Mouse (Mus musculus): Measurements from ENCODE around the gene Elf1. TPM values are rescaled to one million over a fixed set of nuclear protein-coding genes. Genes with fewer than 3 reads are reported as not detected.

The Elf1 gene
- polyA plus RNA-seq, 1 experiment from 2014 or later, result 1.9 TPM

DNA sequence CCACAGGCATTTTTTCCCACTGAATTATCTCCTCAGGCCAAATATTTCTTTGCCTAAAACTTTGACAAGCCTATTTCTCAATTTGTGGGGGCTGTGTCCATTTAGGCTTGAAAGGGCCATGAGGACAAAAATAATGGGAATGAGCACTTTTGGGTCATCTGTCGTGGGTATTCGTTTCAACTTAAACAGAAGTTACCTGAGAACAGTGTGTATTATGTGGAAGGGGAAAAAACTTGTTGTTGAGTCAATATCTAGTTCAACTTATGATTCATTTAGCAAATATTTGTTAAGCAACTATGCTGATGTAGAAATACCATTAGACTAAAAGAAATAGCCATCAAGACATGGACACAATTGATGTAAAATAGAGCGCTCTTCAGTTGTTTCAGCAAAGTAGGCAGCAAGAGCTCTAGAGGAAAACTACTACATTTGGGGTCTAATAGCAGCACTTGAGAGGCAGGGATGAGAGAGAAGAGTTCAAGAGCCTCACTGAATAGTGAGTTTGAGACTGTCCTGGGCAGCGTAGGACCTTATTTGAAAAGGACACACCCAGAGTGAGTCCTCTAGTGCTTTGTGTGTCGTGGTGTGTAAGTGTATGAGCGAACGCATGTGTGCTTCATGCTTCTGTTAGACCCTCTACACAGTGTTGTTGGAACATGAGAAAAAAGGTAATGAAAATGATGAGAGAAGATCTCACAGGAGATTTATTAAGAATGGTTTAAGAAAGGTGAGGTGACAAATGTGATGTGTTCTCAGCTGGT is 23.4 kb downstream of the Elf1 start:
- 96% methylated on average over 7 of the region's 7 CpGs for WGBS
- no peak for DNase-seq (ENCODE audit: low spot score)
- no peak for ATAC-seq
- Histone ChIP-seq H3K4me1 (ENCODE audit: control insufficient read depth, insufficient read depth, low read length) (no peaks in the 10 kb centered on the region), H3K36me3 (ENCODE audit: control insufficient read depth, insufficient read depth, low read length) (no peaks in the 10 kb centered on the region), H3K4me2 (ENCODE audit: low read length) (no peak overlapping the region), H3K27me3 (replicated peaks; ENCODE audit: control insufficient read depth, insufficient read depth, low read length) (no peaks in the 10 kb centered on the region), H3K9ac (ENCODE audit: low read length) (no peak overlapping the region), H3K27ac (ENCODE audit: low read depth, low read length) (no peak overlapping the region), H3K4me3 (ENCODE audit: low read depth, low read length) (no peak overlapping the region), H3K9me3 (replicated peaks; ENCODE audit: control insufficient read depth, low read length) (no peaks in the 10 kb centered on the region)

GRCm38 (mm10) chr14:79506207-79506606 is 25.2 kb downstream of the Elf1 start:
- H3K4me1 ChIP-seq (ENCODE audit: control insufficient read depth, insufficient read depth, low read length), result no peaks in the 10 kb centered on the region
- H3K27ac ChIP-seq (ENCODE audit: low read depth, low read length), result no peak overlapping the region
- 84% methylated on average over 9 of the region's 9 CpGs for WGBS
- no peaks in the 10 kb centered on the region for H3K27me3 ChIP-seq (replicated peaks; ENCODE audit: control insufficient read depth, insufficient read depth, low read length)
- no peak overlapping the region for H3K4me2 ChIP-seq (ENCODE audit: low read length)
- no peak overlapping the region for H3K4me3 ChIP-seq (ENCODE audit: low read depth, low read length)
- no peaks in the 10 kb centered on the region for H3K36me3 ChIP-seq (ENCODE audit: control insufficient read depth, insufficient read depth, low read length)
- ATAC-seq (no peak), DNase-seq (ENCODE audit: low spot score) (no peak)
- H3K9ac ChIP-seq (ENCODE audit: low read length), result no peak overlapping the region
- no peaks in the 10 kb centered on the region for H3K9me3 ChIP-seq (replicated peaks; ENCODE audit: control insufficient read depth, low read length)

DNA sequence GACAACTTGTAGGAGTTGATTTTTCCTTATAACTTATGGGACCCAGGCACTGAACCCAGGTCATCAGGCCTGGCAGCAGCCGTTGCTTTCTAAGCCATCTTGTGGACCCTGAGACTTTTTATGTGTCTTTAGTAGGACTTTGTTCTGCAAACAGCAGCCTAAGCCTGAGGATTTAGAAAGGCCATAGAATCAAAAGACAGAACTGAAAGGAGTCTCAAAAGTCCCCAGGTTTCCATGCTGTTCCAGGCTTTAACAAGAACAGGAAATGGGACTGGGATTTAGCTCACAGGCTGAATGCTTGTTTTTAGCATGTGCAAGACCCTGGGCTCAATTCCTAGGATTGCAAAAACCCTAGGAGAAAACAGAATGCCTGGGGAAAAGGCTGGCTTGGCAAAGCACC is 26.9 kb downstream of the Elf1 start:
- 46% methylated on average over 1 of the region's 1 CpGs for WGBS
- DNase-seq (ENCODE audit: low spot score), result no peak

DNA sequence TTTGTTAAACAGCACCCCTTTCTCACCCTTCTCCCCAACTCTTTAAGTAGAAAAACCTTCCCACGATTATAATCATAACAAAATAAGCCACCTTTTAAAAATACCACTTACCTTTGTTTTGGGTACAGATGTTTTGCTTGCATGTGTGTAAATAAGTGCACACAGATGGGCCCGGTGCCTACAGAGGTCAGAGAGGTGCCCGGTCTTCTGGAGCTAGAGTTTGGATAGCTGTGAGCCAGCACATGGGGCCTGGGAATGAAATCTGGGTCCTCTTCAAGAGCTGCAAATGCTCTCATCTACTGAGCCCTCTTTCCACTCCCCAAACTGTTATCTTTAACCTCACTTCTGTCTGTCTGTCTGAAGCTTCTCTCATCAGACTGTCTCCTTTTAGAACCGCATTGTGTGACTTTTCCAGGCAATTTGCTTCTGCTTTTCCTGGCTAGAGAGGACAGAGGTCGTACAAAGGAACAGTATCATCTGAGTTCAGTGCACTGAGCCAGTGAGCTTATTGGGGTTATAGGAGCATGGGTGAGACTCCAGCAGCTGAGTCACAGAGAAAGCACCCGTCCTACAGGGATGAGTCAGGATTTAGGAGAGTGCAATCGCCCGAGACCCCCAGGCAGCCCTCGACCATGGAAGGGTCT is 27.8 kb downstream of the Elf1 start:
- no peaks in the 10 kb centered on the region for H3K9me3 ChIP-seq (replicated peaks; ENCODE audit: control insufficient read depth, low read length)
- no peak for DNase-seq (ENCODE audit: low spot score)
- H3K4me2 ChIP-seq (ENCODE audit: low read length), result no peak overlapping the region
- WGBS, result 86% methylated on average over 9 of the region's 9 CpGs
- no peak for ATAC-seq
- H3K36me3 ChIP-seq (ENCODE audit: control insufficient read depth, insufficient read depth, low read length), result no peaks in the 10 kb centered on the region
- H3K9ac ChIP-seq (ENCODE audit: low read length), result no peak overlapping the region
- H3K4me3 ChIP-seq (ENCODE audit: low read depth, low read length), result no peak overlapping the region
- no peaks in the 10 kb centered on the region for H3K27me3 ChIP-seq (replicated peaks; ENCODE audit: control insufficient read depth, insufficient read depth, low read length)
- H3K4me1 ChIP-seq (ENCODE audit: control insufficient read depth, insufficient read depth, low read length), result no peaks in the 10 kb centered on the region
- H3K27ac ChIP-seq (ENCODE audit: low read depth, low read length), result no peak overlapping the region

More for the DNA sequence above, 26.9 kb downstream of the Elf1 start:
- Histone ChIP-seq H3K4me3 (ENCODE audit: low read depth, low read length) (no peak overlapping the region), H3K27ac (ENCODE audit: low read depth, low read length) (no peak overlapping the region), H3K4me1 (ENCODE audit: control insufficient read depth, insufficient read depth, low read length) (no peaks in the 10 kb centered on the region), H3K36me3 (ENCODE audit: control insufficient read depth, insufficient read depth, low read length) (no peaks in the 10 kb centered on the region), H3K9me3 (replicated peaks; ENCODE audit: control insufficient read depth, low read length) (no peaks in the 10 kb centered on the region), H3K27me3 (replicated peaks; ENCODE audit: control insufficient read depth, insufficient read depth, low read length) (no peaks in the 10 kb centered on the region), H3K9ac (ENCODE audit: low read length) (no peak overlapping the region), H3K4me2 (ENCODE audit: low read length) (no peak overlapping the region)
- ATAC-seq, result no peak

DNA sequence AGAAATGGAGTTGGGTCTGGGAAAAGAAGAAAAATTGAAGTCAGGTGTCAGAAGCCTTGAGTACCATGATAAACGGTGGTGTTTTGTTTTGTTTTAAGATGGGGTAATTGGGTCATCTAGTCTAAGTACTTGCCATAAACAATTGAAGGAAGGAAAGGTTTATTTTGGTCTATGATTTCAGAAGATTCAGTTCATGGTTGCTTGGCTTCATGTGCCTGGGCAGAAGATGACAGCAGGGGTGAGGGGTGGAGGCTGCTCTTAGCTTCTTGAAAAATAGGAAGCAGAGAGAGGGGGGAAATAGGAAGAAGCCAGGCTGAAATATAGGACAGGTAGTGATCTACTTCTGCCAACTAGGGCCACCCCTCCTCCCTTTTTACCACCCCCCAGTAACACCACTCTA is 30.5 kb downstream of the Elf1 start:
- H3K36me3 ChIP-seq (ENCODE audit: control insufficient read depth, insufficient read depth, low read length), result no peaks in the 10 kb centered on the region
- 86% methylated on average over 1 of the region's 1 CpGs for WGBS
- no peak for ATAC-seq
- no peak overlapping the region for H3K4me3 ChIP-seq (ENCODE audit: low read depth, low read length)
- DNase-seq (ENCODE audit: low spot score), result no peak
- H3K27ac ChIP-seq (ENCODE audit: low read depth, low read length), result no peak overlapping the region
- no peak overlapping the region for H3K9ac ChIP-seq (ENCODE audit: low read length)
- no peaks in the 10 kb centered on the region for H3K4me1 ChIP-seq (ENCODE audit: control insufficient read depth, insufficient read depth, low read length)
- H3K9me3 ChIP-seq (replicated peaks; ENCODE audit: control insufficient read depth, low read length), result no peaks in the 10 kb centered on the region
- no peak overlapping the region for H3K4me2 ChIP-seq (ENCODE audit: low read length)
- no peaks in the 10 kb centered on the region for H3K27me3 ChIP-seq (replicated peaks; ENCODE audit: control insufficient read depth, insufficient read depth, low read length)

GRCm38 (mm10) chr14:79513951-79514350 is 33.0 kb downstream of the Elf1 start:
- no peak overlapping the region for H3K4me2 ChIP-seq (ENCODE audit: low read length)
- 82% methylated on average over 2 of the region's 2 CpGs for WGBS
- H3K4me3 ChIP-seq (ENCODE audit: low read depth, low read length), result no peak overlapping the region
- H3K9me3 ChIP-seq (replicated peaks; ENCODE audit: control insufficient read depth, low read length), result no peaks in the 10 kb centered on the region
- ATAC-seq (no peak), DNase-seq (ENCODE audit: low spot score) (no peak)
- H3K27me3 ChIP-seq (replicated peaks; ENCODE audit: control insufficient read depth, insufficient read depth, low read length), result no peaks in the 10 kb centered on the region
- no peaks in the 10 kb centered on the region for H3K4me1 ChIP-seq (ENCODE audit: control insufficient read depth, insufficient read depth, low read length)
- no peak overlapping the region for H3K9ac ChIP-seq (ENCODE audit: low read length)
- no peaks in the 10 kb centered on the region for H3K36me3 ChIP-seq (ENCODE audit: control insufficient read depth, insufficient read depth, low read length)
- H3K27ac ChIP-seq (ENCODE audit: low read depth, low read length), result no peak overlapping the region

DNA sequence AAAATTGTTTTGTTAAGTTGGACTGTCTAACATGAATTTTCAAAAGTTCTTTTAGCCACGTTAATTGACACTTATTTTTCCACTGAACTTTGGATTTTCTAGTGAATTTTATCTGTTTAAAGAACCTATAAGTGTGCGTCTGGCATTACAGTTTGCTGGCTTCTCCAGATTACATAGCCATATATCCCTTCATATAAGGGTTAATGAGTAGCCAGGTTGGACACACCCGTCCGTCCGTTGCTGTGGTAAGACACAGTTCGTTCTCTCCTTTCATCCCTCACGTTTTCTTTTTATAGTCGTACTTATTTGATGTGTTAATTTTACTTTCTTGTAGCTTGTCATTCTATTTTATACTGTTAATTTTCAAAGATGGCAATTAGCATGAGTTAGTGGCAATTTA is 34.1 kb downstream of the Elf1 start:
- Histone ChIP-seq H3K9ac (ENCODE audit: low read length) (no peak overlapping the region), H3K9me3 (replicated peaks; ENCODE audit: control insufficient read depth, low read length) (no peaks in the 10 kb centered on the region), H3K4me3 (ENCODE audit: low read depth, low read length) (no peak overlapping the region), H3K27me3 (replicated peaks; ENCODE audit: control insufficient read depth, insufficient read depth, low read length) (no peaks in the 10 kb centered on the region), H3K27ac (ENCODE audit: low read depth, low read length) (no peak overlapping the region), H3K36me3 (ENCODE audit: control insufficient read depth, insufficient read depth, low read length) (no peaks in the 10 kb centered on the region), H3K4me2 (ENCODE audit: low read length) (no peak overlapping the region), H3K4me1 (ENCODE audit: control insufficient read depth, insufficient read depth, low read length) (no peaks in the 10 kb centered on the region)
- ATAC-seq, result no peak
- no peak for DNase-seq (ENCODE audit: low spot score)
- 80% methylated on average over 8 of the region's 8 CpGs for WGBS

DNA sequence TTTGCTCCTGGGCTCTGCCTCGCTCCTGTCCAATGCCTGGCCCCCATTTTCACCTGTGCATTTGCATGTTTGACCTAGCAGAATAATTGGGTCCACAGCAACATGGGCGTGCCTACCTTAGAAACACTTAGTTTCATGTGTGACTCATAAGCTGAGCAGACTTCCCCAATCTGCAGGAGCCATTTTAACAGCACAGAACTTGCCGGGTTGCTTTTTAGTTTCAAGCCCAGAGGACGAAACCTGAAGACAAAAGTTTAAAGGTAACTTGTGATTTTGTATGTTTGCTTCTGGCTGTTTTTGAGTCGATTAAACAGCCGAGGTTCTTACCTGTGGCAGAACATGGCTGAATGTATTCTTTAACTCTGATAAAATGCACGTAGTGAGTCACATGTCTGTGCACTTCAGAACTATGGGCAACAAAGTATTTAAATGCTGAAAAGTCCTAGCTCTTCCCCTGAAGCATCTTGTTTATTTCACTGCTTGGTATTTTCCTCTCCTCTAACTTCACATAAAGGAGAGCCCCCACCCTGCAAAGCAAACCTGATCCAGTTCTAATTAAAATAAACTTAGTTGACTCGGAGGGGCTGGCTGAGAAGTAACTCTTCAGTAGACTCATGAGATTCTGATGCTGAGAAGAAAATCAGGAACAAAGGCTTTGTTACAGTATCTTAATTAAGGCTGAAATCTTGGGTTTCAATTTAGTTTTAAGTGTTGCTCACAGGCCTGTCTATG is 34.7 kb downstream of the Elf1 start:
- WGBS, result 73% methylated on average over 8 of the region's 8 CpGs
- DNase-seq (ENCODE audit: low spot score), result no peak
- H3K4me1 ChIP-seq (ENCODE audit: control insufficient read depth, insufficient read depth, low read length), result no peaks in the 10 kb centered on the region
- no peak for ATAC-seq
- H3K36me3 ChIP-seq (ENCODE audit: control insufficient read depth, insufficient read depth, low read length), result no peaks in the 10 kb centered on the region
- H3K27me3 ChIP-seq (replicated peaks; ENCODE audit: control insufficient read depth, insufficient read depth, low read length), result no peaks in the 10 kb centered on the region
- no peak overlapping the region for H3K27ac ChIP-seq (ENCODE audit: low read depth, low read length)
- no peak overlapping the region for H3K9ac ChIP-seq (ENCODE audit: low read length)
- H3K9me3 ChIP-seq (replicated peaks; ENCODE audit: control insufficient read depth, low read length), result no peaks in the 10 kb centered on the region
- no peak overlapping the region for H3K4me2 ChIP-seq (ENCODE audit: low read length)
- no peak overlapping the region for H3K4me3 ChIP-seq (ENCODE audit: low read depth, low read length)

DNA sequence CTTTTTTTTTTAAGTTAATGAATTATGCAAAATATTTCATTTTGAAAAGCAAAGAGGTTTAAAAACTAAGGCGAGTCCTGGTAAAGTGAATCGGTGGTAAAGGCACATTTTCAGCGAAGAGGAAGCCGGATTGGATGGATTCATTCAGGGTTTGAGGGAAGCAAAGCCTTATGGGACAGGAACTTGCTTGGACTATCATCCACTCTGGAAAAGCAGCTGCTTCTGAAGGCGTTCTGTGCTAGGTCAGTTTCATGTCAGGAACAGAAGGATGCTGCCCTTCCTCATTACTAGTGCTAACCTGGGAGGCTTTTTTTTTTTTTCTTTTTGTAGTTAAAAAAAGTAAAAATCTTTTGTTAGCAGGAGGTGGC is 35.2 kb downstream of the Elf1 start:
- Histone ChIP-seq H3K4me1 (ENCODE audit: control insufficient read depth, insufficient read depth, low read length) (no peaks in the 10 kb centered on the region), H3K9me3 (replicated peaks; ENCODE audit: control insufficient read depth, low read length) (no peaks in the 10 kb centered on the region), H3K9ac (ENCODE audit: low read length) (no peak overlapping the region), H3K36me3 (ENCODE audit: control insufficient read depth, insufficient read depth, low read length) (no peaks in the 10 kb centered on the region), H3K4me2 (ENCODE audit: low read length) (no peak overlapping the region), H3K4me3 (ENCODE audit: low read depth, low read length) (no peak overlapping the region), H3K27me3 (replicated peaks; ENCODE audit: control insufficient read depth, insufficient read depth, low read length) (no peaks in the 10 kb centered on the region), H3K27ac (ENCODE audit: low read depth, low read length) (no peak overlapping the region)
- DNase-seq (ENCODE audit: low spot score) (no peak), ATAC-seq (no peak)
- WGBS, result 70% methylated on average over 5 of the region's 5 CpGs
